Mouse (Mus musculus) Patski (cell line): Measurements from ENCODE around the gene Pcx. TPM values are rescaled to one million over a fixed set of nuclear protein-coding genes. Genes with fewer than 3 reads are reported as not detected.

Experiments used
- ATAC-seq: fragments of 100-300 bp; one replicate; pipeline ENCODE4 v1.8.0; 2021
- CTCF ChIA-PET: fragments of 350-600 bp; sonication (Branson Sonifier 250); formaldehyde crosslinking; loops from one replicate; lab custom pipeline; 2022; ENCODE audit warnings: inconsistent platforms; lab: Charles Lee
- POLR2A ChIA-PET: fragments of 350-600 bp; sonication (Branson Sonifier 250); formaldehyde crosslinking; loops from one replicate; lab custom pipeline; 2022; ENCODE audit warnings: antibody characterized with exemption, inconsistent platforms; lab: Charles Lee
- DNase-seq: peaks from one replicate; pipeline ENCODE4 v3.0.0-alpha.2; 2011; ENCODE audit warnings: low read depth, low spot score
- H3K27me3 ChIP-seq: fragments of 371-371 bp; one replicate; pipeline ENCODE4 v1.5.1; 2021
- CTCF ChIP-seq: fragments of 100-300 bp; IDR thresholded peaks from one replicate; pipeline ENCODE4 v1.5.1; 2021
- in situ Hi-C: fragments of 300-500 bp; cut with MboI; formaldehyde crosslinking; loops from 3 replicates; pipeline ENCODE4 v1.11.1; 2018; ENCODE audit warnings: low pct_unique_long_range_greater_than_20kb, mixed read lengths
- polyA plus RNA-seq: library from polyadenylated mRNA; unstranded; gene quantifications from one replicate; pipeline ENCODE4 v1.2.3, GENCODE M21; 2021

Gene Pcx
- 21.5 TPM for polyA plus RNA-seq

- TF ChIP-seq CTCF = no peak
- ATAC-seq = peak; percentile 96
- ChIA-PET POLR2A (no interaction called here), CTCF (interaction anchor here (0.9 to 1.1 kb wide), 4 partner anchors 11 to 94 kb away, joined by 3 to 5 read pairs (median 4); no protein-coding TSS in a partner anchor)
- in situ Hi-C loops = no loop called here
- DNase-seq = peak; percentile 96
- H3K27me3 ChIP-seq = no peaks in the 10 kb centered on the region
Observed at GRCm38 (mm10) chr19:4509986-4510963, at the start of gene Pcx. TSS of gene Pcx (plus strand) at chr19:4510472.

- CTCF ChIA-PET = no interaction called here
- in situ Hi-C loops = no loop called here
- POLR2A ChIA-PET = no interaction called here
- DNase-seq (no peak), ATAC-seq (no peak)
- no peak for TF ChIP-seq CTCF
- no peaks in the 10 kb centered on the region for H3K27me3 ChIP-seq
Observed at GRCm38 (mm10) chr19:4461981-4462380, 48.3 kb upstream of the Pcx start.

GRCm38 (mm10) chr19:4464666-4465065, 45.6 kb upstream of the Pcx start:
- DNase-seq (no peak), ATAC-seq (no peak)
- no peaks in the 10 kb centered on the region for H3K27me3 ChIP-seq
- ChIA-PET POLR2A (interaction anchor here (0.7 kb wide), 1 partner anchor 8 kb away, joined by 3 read pairs; no protein-coding TSS in a partner anchor), CTCF (interaction anchor here (2.1 kb wide), 1 partner anchor 9 kb away, joined by 7 read pairs; no protein-coding TSS in a partner anchor)
- in situ Hi-C loops = no loop called here
- no peak for TF ChIP-seq CTCF

GRCm38 (mm10) chr19:4468363-4468762, 41.9 kb upstream of the Pcx start:
- in situ Hi-C loops = no loop called here
- no peak for TF ChIP-seq CTCF
- DNase-seq (no peak), ATAC-seq (no peak)
- no peaks in the 10 kb centered on the region for H3K27me3 ChIP-seq
- ChIA-PET CTCF (interaction anchor here (1.3 kb wide), 1 partner anchor 13 kb away, joined by 3 read pairs; no protein-coding TSS in a partner anchor), POLR2A (no interaction called here)

GRCm38 (mm10) chr19:4473549-4473948, 36.7 kb upstream of the Pcx start:
- TF ChIP-seq CTCF = no peak
- no peaks in the 10 kb centered on the region for H3K27me3 ChIP-seq
- DNase-seq (no peak), ATAC-seq (no peak)
- in situ Hi-C loops = no loop called here
- ChIA-PET CTCF (interaction anchor here (1.6 to 2.8 kb wide), 2 partner anchors 17 to 22 kb away, joined by 3 to 9 read pairs; no protein-coding TSS in a partner anchor), POLR2A (interaction anchor here (0.7 kb wide), 1 partner anchor 642 kb away, joined by 3 read pairs; no protein-coding TSS in a partner anchor)

- ATAC-seq (no peak), DNase-seq (no peak)
- CTCF ChIA-PET = interaction anchor here (0.9 to 2.8 kb wide), 4 partner anchors 8 to 34 kb away, joined by 3 to 9 read pairs (median 6); no protein-coding TSS in a partner anchor
- in situ Hi-C loops = no loop called here
- POLR2A ChIA-PET = interaction anchor here (1.4 kb wide), 1 partner anchor 15 kb away, joined by 3 read pairs; no protein-coding TSS in a partner anchor
- no peak for TF ChIP-seq CTCF
- H3K27me3 ChIP-seq = no peaks in the 10 kb centered on the region
Observed at GRCm38 (mm10) chr19:4474739-4475138, 35.5 kb upstream of the Pcx start.

GRCm38 (mm10) chr19:4475224-4475925, 34.9 kb upstream of the Pcx start:
- CTCF ChIA-PET = interaction anchor here (0.9 to 2.8 kb wide), 6 partner anchors 9 to 42 kb away, joined by 3 to 9 read pairs (median 4); no protein-coding TSS in a partner anchor
- POLR2A ChIA-PET = interaction anchor here (1.4 kb wide), 1 partner anchor 16 kb away, joined by 3 read pairs; no protein-coding TSS in a partner anchor
- ATAC-seq (no peak), DNase-seq (no peak)
- no peak for TF ChIP-seq CTCF
- in situ Hi-C loops = no loop called here
- no peaks in the 10 kb centered on the region for H3K27me3 ChIP-seq

- no peak for DNase-seq
- peak; percentile 49 for TF ChIP-seq CTCF
- in situ Hi-C loops = no loop called here
- peak; percentile 8 for ATAC-seq
- no peaks in the 10 kb centered on the region for H3K27me3 ChIP-seq
- CTCF ChIA-PET = interaction anchor here (1.4 to 2.3 kb wide), 2 partner anchors 20 to 44 kb away, joined by 3 to 9 read pairs; no protein-coding TSS in a partner anchor
- POLR2A ChIA-PET = no interaction called here
Observed at GRCm38 (mm10) chr19:4476601-4477257, 33.5 kb upstream of the Pcx start.

GRCm38 (mm10) chr19:4477345-4478189, 32.7 kb upstream of the Pcx start, which contains the start of gene Syt12:
TSS of gene Syt12 (minus strand) at chr19:4477447.
- no peak for TF ChIP-seq CTCF
- no peak for DNase-seq
- H3K27me3 ChIP-seq = no peaks in the 10 kb centered on the region
- ChIA-PET POLR2A (interaction anchor here (0.9 to 1.3 kb wide), 3 partner anchors 12 to 37 kb away, joined by 3 to 5 read pairs (median 4); no protein-coding TSS in a partner anchor), CTCF (interaction anchor here (0.7 to 3.3 kb wide), 4 partner anchors 14 to 44 kb away, joined by 4 to 26 read pairs (median 4); no protein-coding TSS in a partner anchor)
- in situ Hi-C loops = no loop called here
- ATAC-seq = peak; percentile 44
